Mouse (Mus musculus) left cerebral cortex, postnatal 4 days (tissue): ENCODE data around the gene Cyp3a25. TPM values are rescaled to one million over a fixed set of nuclear protein-coding genes. Genes with fewer than 3 reads are reported as not detected.
"Not testable (repeated sequence)": the region's sequence is repeated elsewhere in the genome, so short reads cannot be mapped to it uniquely, and the experiment has no call there.

Experiments
- DNase-seq: peaks from one replicate; pipeline ENCODE4 v3.0.0-alpha.2; 2022
- intact Hi-C: fragments of 180-260 bp; cut with DNase I; formaldehyde crosslinking; loops from one replicate; pipeline ENCODE4 v1.15.1; 2025
- total RNA-seq, 2 experiments: library from RNA; stranded (reverse); gene quantifications; 2 replicates each; pipeline ENCODE4 v1.2.3; 2021

The Cyp3a25 gene
- total RNA-seq: not detected

DNA sequence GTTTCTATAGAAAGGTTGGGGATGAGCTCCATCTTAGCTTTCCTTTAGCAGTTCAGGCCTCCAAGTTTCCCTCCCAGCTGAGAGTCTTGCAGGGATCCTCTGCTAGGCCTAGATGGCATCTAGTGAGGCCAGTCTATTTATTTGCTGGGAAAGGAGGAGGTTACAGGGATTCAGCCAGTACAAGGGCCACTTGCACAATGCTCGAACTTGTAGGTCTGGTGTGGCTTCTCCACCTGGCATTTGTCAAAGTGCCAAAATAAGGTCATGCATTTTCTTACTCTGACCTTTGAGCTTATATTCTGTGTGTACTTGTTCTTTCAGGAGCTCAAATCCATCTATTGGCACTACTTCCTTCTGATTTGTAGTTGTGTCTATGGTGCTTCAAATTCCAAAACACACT is at the start of gene Cyp3a25:
Cyp3a25 (minus strand) TSS at position 110 of the 400 bp plus-strand sequence.
- DNase-seq, intact Hi-C loops: not testable (repeated sequence)

DNA sequence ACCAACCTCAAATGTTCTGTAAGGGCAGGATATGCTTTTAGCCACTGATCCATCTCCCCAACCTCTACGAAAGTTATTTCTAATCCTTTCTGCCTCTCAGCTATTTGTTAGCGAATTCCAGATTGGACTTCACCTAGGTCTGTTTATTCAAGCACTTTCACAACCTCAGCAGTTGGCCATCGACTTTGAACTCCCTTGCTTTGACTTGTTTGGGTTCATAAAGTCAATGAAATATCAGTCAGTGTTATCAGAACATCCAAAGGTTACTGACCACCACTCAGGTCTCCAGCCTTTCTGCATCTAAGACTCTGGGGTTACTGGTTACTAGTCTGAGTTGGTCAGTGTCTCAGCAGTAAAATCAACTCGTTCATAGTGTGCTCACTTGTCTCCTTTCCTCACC is 11.7 kb upstream of the Cyp3a25 start:
- intact Hi-C loops: no loop called here
- DNase-seq: no peak

DNA sequence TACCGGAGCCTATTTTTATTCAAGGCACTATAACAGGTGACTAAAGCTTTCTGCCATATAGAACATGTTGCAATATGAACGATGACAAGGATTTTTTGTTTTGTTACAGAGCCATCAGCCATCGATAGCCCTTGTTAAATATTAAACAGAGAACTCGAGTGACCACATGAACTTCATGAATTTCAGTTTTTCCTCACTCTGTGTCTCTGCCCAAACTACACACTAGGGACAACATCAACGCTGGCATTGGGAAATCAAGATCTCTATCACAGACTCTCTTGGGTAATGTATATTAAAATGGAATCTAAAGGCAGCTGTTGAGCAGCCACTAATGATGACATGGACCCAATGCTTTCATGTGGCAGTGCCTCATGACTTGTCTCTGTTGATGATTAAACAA is 8.9 kb upstream of the Cyp3a25 start:
- no peak for DNase-seq
- intact Hi-C loops: no loop called here

GRCm38 (mm10) chr5:146011251-146011650 is 1.8 kb upstream of the Cyp3a25 start:
- no peak for DNase-seq
- intact Hi-C loops: no loop called here

GRCm38 (mm10) chr5:145967080-145967479 is 42.3 kb downstream of the Cyp3a25 start:
- intact Hi-C loops: no loop called here
- no peak for DNase-seq

Other genes with a start within 250 kb of the Cyp3a25 start
- gene Cyp3a44, start 203.7 kb downstream of the Cyp3a25 start, total RNA-seq: not detected
- gene Cyp3a11, start 129.7 kb downstream of the Cyp3a25 start, total RNA-seq: not detected
- not detected for gene Cyp3a59, start 69.6 kb upstream of the Cyp3a25 start, total RNA-seq
- gene Gm5565, start 150.9 kb upstream of the Cyp3a25 start, total RNA-seq: not detected
- not detected for gene Gm6309, start 161.1 kb upstream of the Cyp3a25 start, total RNA-seq
- 1 to 10 TPM in 1 of 2 experiments, not detected in 1; 1.1 TPM for gene 1700001J03Rik, start 175.7 kb upstream of the Cyp3a25 start, total RNA-seq
- gene Rnf6, start 211.9 kb upstream of the Cyp3a25 start, total RNA-seq: 10 to 100 TPM; 22.8 to 24.1 TPM
- gene Cdk8, start 221.6 kb upstream of the Cyp3a25 start, total RNA-seq: 10 to 100 TPM; 56.0 to 57.1 TPM